In the genomic region with DNA sequence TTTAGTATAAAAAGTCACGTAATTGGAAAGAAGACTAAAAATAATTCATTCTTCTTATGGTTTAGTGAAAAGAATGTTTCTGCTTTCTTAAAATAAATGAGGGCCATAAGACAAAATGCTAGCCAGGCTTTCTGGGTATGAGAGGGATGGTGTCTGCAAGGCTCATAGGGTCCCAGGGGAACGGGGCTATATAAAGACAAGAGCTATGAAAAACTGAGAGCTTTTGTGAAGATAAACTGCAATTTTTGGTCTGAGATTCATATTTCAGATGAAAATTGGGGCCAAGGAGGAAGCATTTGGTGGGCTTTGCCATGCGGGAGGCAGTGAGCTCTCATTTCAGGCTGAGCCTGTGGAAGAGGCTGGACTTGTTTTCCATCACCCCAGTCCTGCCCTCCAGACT, we compare ENCODE assay signal across 12 mouse cellular contexts.
"Had no signal": no experiment of that assay in that cellular context is flagged by ENCODE, and none has a peak within 500 bp of the region (broad histone marks: within the 10 kb centered on the region; RNA-seq: fewer than 3 reads in every experiment).

No protein-coding gene starts in this region.

- H3K4me3 ChIP-seq: limb, embryonic 12.5 days; liver, embryonic 13.5 days; megakaryocyte, embryonic 14.5 days; midbrain, embryonic 12.5 days had no signal

- H3K9me3 ChIP-seq: limb, embryonic 12.5 days; liver, embryonic 13.5 days; megakaryocyte, embryonic 14.5 days; midbrain, embryonic 12.5 days had no signal

- H3K4me1 ChIP-seq: limb, embryonic 12.5 days; liver, embryonic 13.5 days; megakaryocyte, embryonic 14.5 days; midbrain, embryonic 12.5 days had no signal

- H3K9ac ChIP-seq: limb, embryonic 12.5 days; liver, embryonic 13.5 days; liver, postnatal 0 days; midbrain, embryonic 12.5 days had no signal

- H3K27ac ChIP-seq: limb, embryonic 12.5 days; liver, embryonic 13.5 days; macrophage; midbrain, embryonic 12.5 days; stomach, postnatal 0 days had no signal

- DNase-seq: kidney, adult 8-10 months; kidney, postnatal 25 days; layer of hippocampus, postnatal 36 days; liver; liver, embryonic 13.5 days; liver, postnatal 0 days; lung, postnatal 10 days had no signal

- ATAC-seq: liver, postnatal 0 days had no signal

- H3K27me3 ChIP-seq: limb, embryonic 12.5 days; liver, embryonic 13.5 days; megakaryocyte, embryonic 14.5 days; midbrain, embryonic 12.5 days had no signal

- H3K4me2 ChIP-seq: limb, embryonic 12.5 days; liver, embryonic 13.5 days; midbrain, embryonic 12.5 days had no signal

- H3K36me3 ChIP-seq: limb, embryonic 12.5 days; liver, embryonic 13.5 days; midbrain, embryonic 12.5 days had no signal
